Mouse (Mus musculus) lung, adult 2 months (tissue): ENCODE measurements at regions not wholly inside any gene's neighbourhood (a gene's known extent, or its start where the extent isn't known, plus 50 kb on each side); places are given as distances from the start of the nearest gene placed in this dataset.

Source experiments
- CTCF ChIP-seq: fragments of 200-500 bp; IDR thresholded peaks from 2 replicates; pipeline ENCODE4 v1.5.1; 2011; ENCODE audit warnings: mild to moderate bottlenecking, low read length, control low read depth; ENCODE audit not compliant: insufficient read depth
- POLR2A ChIP-seq: fragments of 200-500 bp; IDR thresholded peaks from 2 replicates; pipeline ENCODE4 v1.6.1; 2011; ENCODE audit warnings: low read depth, mild to moderate bottlenecking, control low read depth, low read length, borderline replicate concordance; ENCODE audit errors: extremely low read depth

DNA sequence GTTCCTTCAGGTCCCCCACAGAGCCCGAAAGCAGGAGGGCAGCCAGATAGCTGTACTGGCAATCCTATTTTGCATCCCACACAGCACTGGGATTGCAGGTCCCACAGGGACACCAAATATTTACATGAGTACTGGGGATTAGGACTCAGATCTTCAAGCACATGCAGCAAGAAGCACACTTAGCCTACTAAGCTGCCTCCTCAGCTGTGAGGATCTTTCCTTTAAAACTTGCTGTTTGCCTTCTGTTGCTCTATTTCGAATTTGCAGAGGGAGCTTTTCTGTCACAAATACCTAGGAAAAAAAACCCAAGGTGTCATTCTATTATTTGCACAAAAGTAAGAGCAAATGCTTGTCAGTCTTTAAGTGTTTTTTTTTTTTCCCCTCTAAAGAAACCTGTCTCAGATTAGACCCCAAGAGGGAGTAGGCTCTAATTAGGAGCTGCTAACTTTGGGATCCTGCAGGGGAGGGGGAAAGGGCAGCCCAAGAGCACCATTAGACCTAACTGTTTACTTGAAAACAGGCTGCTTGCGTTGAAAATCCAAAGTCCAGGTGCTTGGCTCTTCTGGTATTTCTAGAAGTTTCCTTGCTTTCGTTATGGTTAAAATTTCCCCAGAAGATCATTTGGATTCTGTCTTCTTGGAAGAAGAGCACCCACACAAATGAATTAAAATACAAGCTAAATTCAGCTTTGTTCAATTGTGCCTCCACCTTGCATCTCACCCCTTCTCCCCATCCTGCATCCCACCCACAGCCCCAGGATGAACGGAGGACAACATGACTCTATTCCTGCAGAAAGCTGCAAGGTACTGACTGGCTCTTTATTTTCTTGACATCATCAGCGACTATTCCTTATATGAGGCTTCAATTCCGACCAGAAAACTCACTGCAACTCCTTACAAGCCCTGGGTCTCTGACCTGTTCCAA is 215.5 kb downstream of the Kcnj2 start:
- TF ChIP-seq POLR2A (no peak), CTCF (no peak)
